Mouse (Mus musculus): ENCODE data around the gene St6galnac4. TPM values are rescaled to one million over a fixed set of nuclear protein-coding genes. Genes with fewer than 3 reads are reported as not detected.
A peak's percentile ranks its signal among the peaks of the same experiment; 100 is the strongest.

St6galnac4 gene
- total and polyA plus RNA-seq, 2 experiments from 2014 or later: 47.5 to 75.7 TPM

GRCm38 (mm10) chr2:32541986-32542573 is 44.8 kb upstream of the St6galnac4 start:
- H3K27ac ChIP-seq: no peak overlapping the region
- no peaks in the 10 kb centered on the region for H3K27me3 ChIP-seq (ENCODE audit: insufficient read depth, low read length)
- 97% methylated on average over 4 of the region's 4 CpGs for WGBS
- no peak for DNase-seq (ENCODE audit: low spot score)
- TF ChIP-seq CTCF (IDR thresholded peaks at IDR 0.05; ENCODE audit: low read depth): no peak
- H3K9me3 ChIP-seq (ENCODE audit: low read length): no peaks in the 10 kb centered on the region
- H3K4me3 ChIP-seq (ENCODE audit: low read length): no peak overlapping the region
- ATAC-seq: no peak
- no peak overlapping the region for H3K4me2 ChIP-seq (ENCODE audit: low read depth, low read length)
- H3K9ac ChIP-seq (replicated peaks; ENCODE audit: low read length): no peak overlapping the region
- peaks cover 35% of the 10 kb centered on the region for H3K4me1 ChIP-seq (ENCODE audit: insufficient read depth, low read length)
- no peaks in the 10 kb centered on the region for H3K36me3 ChIP-seq (ENCODE audit: insufficient read depth, low read length)

- peak overlapping the region; percentile 3; the same call in 1 of the 2 replicates for H3K27ac ChIP-seq
- DNase-seq (ENCODE audit: low spot score) (peak; percentile 74), ATAC-seq (peak; percentile 44; the same call in 1 of the 2 replicates)
- peaks cover 26% of the 10 kb centered on the region for H3K4me1 ChIP-seq (ENCODE audit: insufficient read depth, low read length)
- H3K27me3 ChIP-seq (ENCODE audit: insufficient read depth, low read length): no peaks in the 10 kb centered on the region
- H3K4me3 ChIP-seq (ENCODE audit: low read length): no peak overlapping the region
- no peak for TF ChIP-seq CTCF (IDR thresholded peaks at IDR 0.05; ENCODE audit: low read depth)
- no peak overlapping the region for H3K4me2 ChIP-seq (ENCODE audit: low read depth, low read length)
- WGBS: 56% methylated on average over 3 of the region's 3 CpGs
- no peaks in the 10 kb centered on the region for H3K9me3 ChIP-seq (ENCODE audit: low read length)
- H3K36me3 ChIP-seq (ENCODE audit: insufficient read depth, low read length): no peaks in the 10 kb centered on the region
- H3K9ac ChIP-seq (replicated peaks; ENCODE audit: low read length): no peak overlapping the region
Observed at GRCm38 (mm10) chr2:32543031-32543449, 43.9 kb upstream of the St6galnac4 start.

- Histone ChIP-seq H3K9me3 (ENCODE audit: low read length) (no peaks in the 10 kb centered on the region), H3K4me2 (ENCODE audit: low read depth, low read length) (no peak overlapping the region), H3K9ac (replicated peaks; ENCODE audit: low read length) (no peak overlapping the region), H3K27ac (no peak overlapping the region), H3K4me3 (ENCODE audit: low read length) (no peak overlapping the region), H3K4me1 (ENCODE audit: insufficient read depth, low read length) (peaks cover 17% of the 10 kb centered on the region; the same call in 1 of the 2 replicates), H3K36me3 (ENCODE audit: insufficient read depth, low read length) (no peaks in the 10 kb centered on the region), H3K27me3 (ENCODE audit: insufficient read depth, low read length) (no peaks in the 10 kb centered on the region)
- DNase-seq (ENCODE audit: low spot score): no peak
- 63% methylated on average over 1 of the region's 1 CpGs for WGBS
- no peak for TF ChIP-seq CTCF (IDR thresholded peaks at IDR 0.05; ENCODE audit: low read depth)
- no peak for ATAC-seq
Observed at GRCm38 (mm10) chr2:32546951-32547350, 39.9 kb upstream of the St6galnac4 start.

GRCm38 (mm10) chr2:32547380-32547779 is 39.5 kb upstream of the St6galnac4 start:
- Histone ChIP-seq H3K27ac (no peak overlapping the region), H3K27me3 (ENCODE audit: insufficient read depth, low read length) (no peaks in the 10 kb centered on the region), H3K4me2 (ENCODE audit: low read depth, low read length) (no peak overlapping the region), H3K4me1 (ENCODE audit: insufficient read depth, low read length) (peaks cover 16% of the 10 kb centered on the region; the same call in 1 of the 2 replicates), H3K9ac (replicated peaks; ENCODE audit: low read length) (no peak overlapping the region), H3K4me3 (ENCODE audit: low read length) (no peak overlapping the region), H3K9me3 (ENCODE audit: low read length) (no peaks in the 10 kb centered on the region), H3K36me3 (ENCODE audit: insufficient read depth, low read length) (no peaks in the 10 kb centered on the region)
- no peak for ATAC-seq
- DNase-seq (ENCODE audit: low spot score): no peak
- 94% methylated on average over 5 of the region's 5 CpGs for WGBS
- TF ChIP-seq CTCF (IDR thresholded peaks at IDR 0.05; ENCODE audit: low read depth): no peak

- Histone ChIP-seq H3K4me2 (ENCODE audit: low read depth, low read length) (no peak overlapping the region), H3K9me3 (ENCODE audit: low read length) (no peaks in the 10 kb centered on the region), H3K36me3 (ENCODE audit: insufficient read depth, low read length) (no peaks in the 10 kb centered on the region), H3K4me3 (ENCODE audit: low read length) (no peak overlapping the region), H3K27me3 (ENCODE audit: insufficient read depth, low read length) (no peaks in the 10 kb centered on the region), H3K9ac (replicated peaks; ENCODE audit: low read length) (no peak overlapping the region), H3K4me1 (ENCODE audit: insufficient read depth, low read length) (peaks cover 8% of the 10 kb centered on the region; the same call in 1 of the 2 replicates), H3K27ac (no peak overlapping the region)
- WGBS: 90% methylated on average over 7 of the region's 7 CpGs
- no peak for DNase-seq (ENCODE audit: low spot score)
- no peak for TF ChIP-seq CTCF (IDR thresholded peaks at IDR 0.05; ENCODE audit: low read depth)
- ATAC-seq: no peak
Observed at GRCm38 (mm10) chr2:32547964-32548739, 38.7 kb upstream of the St6galnac4 start.

GRCm38 (mm10) chr2:32549171-32549570 is 37.7 kb upstream of the St6galnac4 start:
- ATAC-seq (no peak), DNase-seq (ENCODE audit: low spot score) (no peak)
- Histone ChIP-seq H3K4me1 (ENCODE audit: insufficient read depth, low read length) (peaks cover 8% of the 10 kb centered on the region; the same call in 1 of the 2 replicates), H3K9me3 (ENCODE audit: low read length) (no peaks in the 10 kb centered on the region), H3K4me2 (ENCODE audit: low read depth, low read length) (no peak overlapping the region), H3K36me3 (ENCODE audit: insufficient read depth, low read length) (no peaks in the 10 kb centered on the region), H3K27me3 (ENCODE audit: insufficient read depth, low read length) (no peaks in the 10 kb centered on the region), H3K9ac (replicated peaks; ENCODE audit: low read length) (no peak overlapping the region), H3K4me3 (ENCODE audit: low read length) (no peak overlapping the region), H3K27ac (no peak overlapping the region)
- TF ChIP-seq CTCF (IDR thresholded peaks at IDR 0.05; ENCODE audit: low read depth): no peak
- 90% methylated on average over 9 of the region's 9 CpGs for WGBS

Measured in hindbrain, postnatal 0 days (tissue).